Mouse (Mus musculus) megakaryocyte, embryonic 14.5 days (primary cell): Measurements from ENCODE around the gene Gm42878.

Source experiments
- FLI1 ChIP-seq: IDR thresholded peaks from 2 replicates; pipeline ENCODE4 v1.6.1; 2012; ENCODE audit warnings: low read length, inconsistent platforms, mixed read lengths
- GATA1 ChIP-seq: IDR thresholded peaks from 3 replicates; pipeline ENCODE4 v1.6.1; 2012; ENCODE audit warnings: mixed read lengths, low read length, inconsistent platforms, borderline replicate concordance

DNA sequence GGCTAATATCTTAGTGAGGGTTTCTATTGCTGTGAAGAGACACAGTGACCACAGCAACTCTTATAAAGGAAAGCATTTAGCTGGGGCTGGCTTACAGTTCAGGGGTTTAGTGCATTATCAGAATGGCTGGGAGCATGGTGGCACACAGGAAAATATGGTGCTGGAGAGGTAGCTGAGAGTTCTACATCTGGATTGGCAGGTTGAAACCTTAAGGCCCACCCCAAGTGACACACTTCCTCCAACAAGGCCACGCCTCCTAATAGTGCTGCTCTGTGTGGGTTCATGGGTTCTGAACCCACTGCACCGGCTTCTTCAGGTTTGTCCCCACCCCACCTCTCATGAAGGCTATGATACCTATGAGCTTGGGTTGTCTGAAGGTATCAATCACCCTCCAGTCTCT, 72.9 kb downstream of the Gm42878 start:
- TF ChIP-seq GATA1 (no peak), FLI1 (no peak)
